Mouse (Mus musculus) heart, embryonic 16.5 days (tissue): ENCODE results near the gene Sel1l3. TPM values are rescaled to one million over a fixed set of nuclear protein-coding genes. Genes with fewer than 3 reads are reported as not detected.

Experiments used
- ATAC-seq: fragments of 200-750 bp; cut with Nextera tagmentation; replicated peaks from 2 replicates; pipeline ENCODE4 v1.8.0; 2017; ENCODE audit warnings: moderate number of reproducible peaks; ENCODE audit not compliant: insufficient read depth, low FRiP score; ENCODE audit errors: extremely low read depth
- H3K27ac ChIP-seq: fragments of 300-500 bp; sonication (generic); 2 replicates; pipeline ENCODE4 v1.5.1; 2014; ENCODE audit warnings: mild to moderate bottlenecking, low read length, control low read depth, moderate library complexity
- H3K27me3 ChIP-seq: fragments of 300-500 bp; sonication (generic); 2 replicates; pipeline ENCODE4 v1.6.1; 2014; ENCODE audit warnings: low read length, mixed read lengths; ENCODE audit not compliant: control insufficient read depth, insufficient read depth
- H3K36me3 ChIP-seq: fragments of 300-500 bp; sonication (generic); 2 replicates; pipeline ENCODE4 v1.6.1; 2014; ENCODE audit not compliant: control insufficient read depth, insufficient read depth
- H3K4me1 ChIP-seq: fragments of 300-500 bp; sonication (generic); 2 replicates; pipeline ENCODE4 v1.6.1; 2014; ENCODE audit warnings: low read length, mixed read lengths; ENCODE audit not compliant: control insufficient read depth, insufficient read depth
- H3K4me2 ChIP-seq: fragments of 300-500 bp; sonication (generic); 2 replicates; pipeline ENCODE4 v1.6.1; 2014; ENCODE audit warnings: low read depth, mild to moderate bottlenecking, control low read depth, low read length
- H3K4me3 ChIP-seq: fragments of 300-500 bp; sonication (generic); 2 replicates; pipeline ENCODE4 v1.5.1; 2014; ENCODE audit warnings: mild to moderate bottlenecking, control low read depth, low read length
- H3K9ac ChIP-seq: fragments of 300-500 bp; sonication (generic); 2 replicates; pipeline ENCODE4 v1.6.1; 2014; ENCODE audit warnings: low read length, control low read depth
- H3K9me3 ChIP-seq: fragments of 300-500 bp; sonication (generic); replicated peaks from 2 replicates; pipeline ENCODE4 v1.6.1; 2016; ENCODE audit warnings: low read length; ENCODE audit not compliant: control insufficient read depth
- WGBS: fragments of 180-500 bp; shearing (Covaris S2); extraction: QIAGEN DNeasy Blood & Tissue Kit; methylation state at CpG from one replicate; pipeline ENCODE4 v1.1.7; 2014; 5-methylcytosine and 5-hydroxymethylcytosine counted together
- polyA plus RNA-seq: library from polyadenylated mRNA; unstranded; fragments of >200 nt; fragmentation: Nextera tagmentation; extraction: Ambion mirVana; gene quantifications from 2 replicates; pipeline ENCODE4 v1.2.1, GENCODE M21; 2015

Gene Sel1l3
- polyA plus RNA-seq, 1 experiment from 2014 or later: 0.91 TPM

DNA sequence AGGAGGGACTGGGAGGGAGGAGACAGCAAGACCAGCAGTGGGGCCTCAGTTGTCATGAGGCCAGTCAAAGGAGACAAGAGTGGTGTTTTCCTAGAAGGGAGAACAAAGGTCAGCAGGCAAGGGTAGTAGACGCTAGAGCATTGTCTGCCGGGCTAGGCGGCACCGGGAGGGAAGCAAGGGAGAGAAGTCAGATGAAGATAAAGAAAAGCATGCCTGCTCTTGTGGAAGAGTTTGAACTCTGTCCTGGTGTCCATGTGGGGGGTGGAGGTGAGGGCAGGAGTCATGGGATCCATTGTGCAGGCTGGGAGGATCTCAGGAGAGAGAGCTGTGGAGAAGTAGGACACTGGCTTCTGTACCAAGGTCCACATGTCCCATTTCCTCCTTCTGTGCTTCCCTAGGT, 135.3 kb downstream of the Sel1l3 start:
- Histone ChIP-seq H3K9ac (no peak overlapping the region), H3K4me3 (no peak overlapping the region), H3K4me2 (no peak overlapping the region), H3K27ac (no peak overlapping the region), H3K4me1 (no peaks in the 10 kb centered on the region), H3K36me3 (no peaks in the 10 kb centered on the region), H3K9me3 (no peaks in the 10 kb centered on the region), H3K27me3 (no peaks in the 10 kb centered on the region)
- 47% methylated on average over 4 of the region's 4 CpGs for WGBS
- no peak for ATAC-seq

DNA sequence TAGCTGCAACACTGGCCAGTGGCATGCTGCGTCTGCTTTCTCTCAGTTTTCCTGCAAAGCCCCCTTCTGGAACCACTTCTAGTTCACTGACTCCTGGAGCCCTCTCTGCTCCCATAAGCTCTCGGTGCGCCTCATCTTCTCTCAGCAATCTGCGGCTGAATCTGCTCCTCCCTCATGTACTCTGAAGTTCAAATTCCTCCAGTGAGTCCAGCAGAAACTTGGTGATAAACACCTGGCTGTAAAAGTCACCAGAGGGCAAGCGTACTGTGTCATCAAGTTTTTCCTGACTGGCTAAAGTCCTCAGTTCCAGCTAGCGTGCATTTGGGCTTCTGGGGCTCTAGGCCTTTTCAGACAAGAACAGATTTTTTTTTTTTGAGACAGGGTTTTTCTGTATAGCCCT, 139.2 kb downstream of the Sel1l3 start:
- 49% methylated on average over 6 of the region's 6 CpGs for WGBS
- H3K9me3 ChIP-seq: no peaks in the 10 kb centered on the region
- H3K36me3 ChIP-seq: no peaks in the 10 kb centered on the region
- no peak overlapping the region for H3K4me2 ChIP-seq
- H3K27me3 ChIP-seq: no peaks in the 10 kb centered on the region
- no peaks in the 10 kb centered on the region for H3K4me1 ChIP-seq
- no peak overlapping the region for H3K9ac ChIP-seq
- no peak overlapping the region for H3K4me3 ChIP-seq
- ATAC-seq: no peak
- no peak overlapping the region for H3K27ac ChIP-seq

DNA sequence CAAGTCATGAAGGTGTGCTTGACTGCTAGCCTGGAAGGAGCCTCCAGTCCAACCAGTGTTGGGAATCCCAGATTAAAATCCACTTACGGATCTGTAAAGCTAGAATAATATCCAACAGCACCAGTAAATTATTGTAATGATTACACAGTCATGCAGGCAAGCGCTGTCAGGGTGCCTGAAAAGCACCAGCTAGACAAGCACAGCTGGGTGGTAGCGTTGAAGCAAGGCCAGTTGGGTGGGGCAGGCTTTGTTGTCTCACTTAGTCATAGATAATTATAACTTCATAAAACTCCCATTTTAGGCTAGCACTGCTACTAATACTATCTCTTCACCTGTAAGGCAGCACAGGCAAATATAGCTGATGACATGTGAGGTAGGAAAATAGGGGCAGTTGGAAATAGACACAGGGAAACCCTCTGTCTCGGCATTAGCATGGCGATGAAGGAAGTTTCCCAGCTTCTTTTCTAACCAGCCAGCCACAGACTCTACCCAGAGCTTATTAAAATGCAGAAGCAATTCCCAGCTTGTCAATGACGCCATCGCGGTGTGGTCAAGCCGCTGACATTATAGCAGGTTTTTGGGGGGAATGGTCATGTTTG, 152.1 kb downstream of the Sel1l3 start:
- ATAC-seq: no peak
- Histone ChIP-seq H3K27ac (no peak overlapping the region), H3K36me3 (no peaks in the 10 kb centered on the region), H3K4me1 (no peaks in the 10 kb centered on the region), H3K27me3 (no peaks in the 10 kb centered on the region), H3K4me3 (no peak overlapping the region), H3K9ac (no peak overlapping the region), H3K9me3 (no peaks in the 10 kb centered on the region), H3K4me2 (no peak overlapping the region)
- 88% methylated on average over 9 of the region's 9 CpGs for WGBS

Other genes with a start within 250 kb of the Sel1l3 start
- 0.89 and 6.1 TPM in 2 replicates for gene Slc34a2, start 175.8 kb downstream of the Sel1l3 start, polyA plus RNA-seq
- gene Smim20, start 53.2 kb upstream of the Sel1l3 start, polyA plus RNA-seq: 188 and 196 TPM in 2 replicates